Mouse (Mus musculus) brain, adult 10 weeks (tissue): ENCODE measurements around the gene Cuedc2. TPM values are rescaled to one million over a fixed set of nuclear protein-coding genes. Genes with fewer than 3 reads are reported as not detected.

ENCODE experiments used
- polyA plus RNA-seq: library from polyadenylated mRNA; stranded (reverse); fragments of 350-450 nt; fragmentation: Illumina TruSeq; extraction: RNeasy Lipid Tissue Mini Kit (QIAGEN cat#74804); gene quantifications from one replicate; pipeline ENCODE4 v1.2.3, GENCODE M21; 2015; ENCODE audit warnings: low read depth, low replicate concordance

Cuedc2 gene
- polyA plus RNA-seq, result 309 TPM

GRCm38 (mm10) chr19:46338331-46338936 lies at the start of gene Cuedc2:
Cuedc2 (minus strand) TSS chr19:46338702.

GRCm38 (mm10) chr19:46350168-46350932 lies 11.8 kb upstream of the Cuedc2 start, which contains the start of gene 2310034G01Rik:
2310034G01Rik (minus strand) TSS chr19:46350302.

DNA sequence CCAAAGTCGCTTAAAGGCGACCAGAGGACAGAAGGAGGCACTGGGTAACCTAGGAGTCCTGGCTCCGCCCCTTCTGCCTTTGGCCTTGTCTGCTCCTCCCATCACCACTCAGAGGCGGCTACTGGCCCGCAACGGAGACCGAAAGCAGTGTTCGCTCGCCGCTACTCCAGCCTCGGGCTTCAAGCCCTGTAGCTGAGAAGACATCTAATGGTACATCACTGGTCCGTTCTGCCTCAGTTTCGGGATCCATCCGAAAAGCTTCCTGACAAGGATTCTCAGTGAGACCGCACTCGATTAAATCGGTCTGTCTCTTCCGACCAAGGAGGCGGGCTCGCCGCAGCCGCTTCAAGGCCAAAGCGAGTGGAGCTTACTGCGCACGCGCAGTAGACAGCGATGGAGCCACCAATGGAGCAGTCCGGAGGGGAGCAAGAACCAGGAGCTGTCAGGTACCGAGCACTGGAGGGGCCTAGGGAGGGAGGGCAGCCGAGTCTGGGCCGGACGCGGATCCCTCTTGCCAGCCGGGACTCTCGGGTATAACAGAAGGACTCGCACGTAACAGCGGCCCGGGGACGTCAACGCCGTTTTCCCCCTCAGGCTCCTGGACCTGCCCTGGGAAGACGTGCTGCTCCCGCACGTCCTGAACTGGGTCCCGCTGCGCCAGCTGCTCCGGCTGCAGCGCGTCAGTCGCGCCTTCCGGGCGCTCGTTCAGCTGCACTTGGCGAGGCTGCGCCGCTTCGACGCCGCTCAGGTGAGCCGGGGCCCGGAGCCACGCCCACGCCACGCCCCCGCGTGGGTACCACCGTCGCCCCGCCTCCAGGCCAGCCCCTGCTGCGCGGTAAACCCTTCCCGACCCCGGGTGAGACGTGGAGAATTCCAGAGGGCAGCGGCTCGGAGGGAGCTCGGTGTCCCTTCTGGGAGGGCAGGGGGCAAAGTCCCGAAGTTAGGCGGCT lies 10.1 kb downstream of the Cuedc2 start, which contains the start of gene Fbxl15:
Gene Fbxl15, plus strand, starts transcription at position 104 of the 950 bp plus-strand sequence.

GRCm38 (mm10) chr19:46326756-46327305 lies 11.7 kb downstream of the Cuedc2 start, which contains the start of gene Psd:
Psd (minus strand) TSS chr19:46327156.

DNA sequence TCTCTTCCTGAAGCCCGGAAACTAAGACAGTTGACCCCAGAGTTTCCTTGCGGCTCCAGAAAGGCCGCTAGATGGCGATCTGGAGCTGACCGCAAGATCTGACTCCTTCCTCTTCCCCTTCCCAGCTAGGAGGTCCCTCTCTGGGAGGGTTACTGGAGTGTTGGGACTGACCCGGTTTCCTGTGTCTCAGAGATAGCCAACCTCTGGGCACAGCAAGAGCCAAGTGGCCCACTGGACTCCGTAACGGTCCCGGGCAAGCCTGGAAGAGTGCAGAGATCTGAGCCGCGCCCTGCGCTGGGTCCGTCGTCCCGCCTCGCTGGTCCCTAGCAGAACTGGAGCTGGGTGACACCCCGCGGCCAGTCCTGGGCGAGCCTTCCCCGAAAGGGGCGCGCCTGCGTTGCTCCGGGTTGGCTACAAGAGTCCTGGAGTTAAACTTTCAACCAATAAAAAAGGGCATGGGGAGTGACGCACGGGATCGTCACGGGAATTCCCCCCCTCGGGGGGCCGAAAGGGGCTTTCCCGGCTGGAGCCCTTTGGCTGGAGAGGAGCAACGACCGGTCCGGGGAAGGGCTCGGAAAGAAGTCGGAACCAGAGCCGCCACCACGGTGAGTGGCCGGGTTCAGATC lies 34.2 kb downstream of the Cuedc2 start, which contains the start of gene Nfkb2:
Gene Nfkb2, plus strand, starts transcription at position 105 of the 626 bp plus-strand sequence.

Other genes with a start within 250 kb of the Cuedc2 start
- gene Elovl3, start 206.8 kb downstream of the Cuedc2 start, polyA plus RNA-seq, result not detected
- gene Pitx3, start 190.4 kb downstream of the Cuedc2 start, polyA plus RNA-seq, result not detected
- 42.6 TPM for gene Gbf1, start 186.2 kb downstream of the Cuedc2 start, polyA plus RNA-seq
- 2.1 TPM for gene Nfkb2, start 34.4 kb downstream of the Cuedc2 start, polyA plus RNA-seq
- 474 TPM for gene Psd, start 11.5 kb downstream of the Cuedc2 start, polyA plus RNA-seq
- gene Fbxl15, start 10.5 kb downstream of the Cuedc2 start, polyA plus RNA-seq, result 28.6 TPM
- 17.5 TPM for gene Mfsd13a, start 2.4 kb upstream of the Cuedc2 start, polyA plus RNA-seq
- gene 2310034G01Rik, start 11.6 kb upstream of the Cuedc2 start, polyA plus RNA-seq, result 1.7 TPM
- gene Actr1a, start 57.0 kb upstream of the Cuedc2 start, polyA plus RNA-seq, result 174 TPM
- gene Sufu, start 58.2 kb upstream of the Cuedc2 start, polyA plus RNA-seq, result 9.1 TPM
- 36.8 TPM for gene Trim8, start 163.0 kb upstream of the Cuedc2 start, polyA plus RNA-seq
- 279 TPM for gene Arl3, start 234.5 kb upstream of the Cuedc2 start, polyA plus RNA-seq
- gene Sfxn2, start 234.7 kb upstream of the Cuedc2 start, polyA plus RNA-seq, result 3.7 TPM